Mouse (Mus musculus) testis, adult 2 months (tissue): ENCODE measurements around the gene I0C0044D17Rik. TPM values are rescaled to one million over a fixed set of nuclear protein-coding genes. Genes with fewer than 3 reads are reported as not detected.

Experiments used
- H3K27ac ChIP-seq: fragments of 200-500 bp; 2 replicates; pipeline ENCODE4 v1.5.1; 2012; ENCODE audit warnings: low read depth, low read length; ENCODE audit not compliant: control insufficient read depth, insufficient read depth
- H3K27me3 ChIP-seq: fragments of 200-500 bp; 2 replicates; pipeline ENCODE4 v1.6.1; 2012; ENCODE audit warnings: mild to moderate bottlenecking, low read length, moderate library complexity; ENCODE audit not compliant: control insufficient read depth, insufficient read depth
- H3K36me3 ChIP-seq: fragments of 200-500 bp; 2 replicates; pipeline ENCODE4 v1.6.1; 2012; ENCODE audit warnings: mild to moderate bottlenecking, low read length; ENCODE audit not compliant: control insufficient read depth, insufficient read depth
- H3K4me1 ChIP-seq: fragments of 200-500 bp; 2 replicates; pipeline ENCODE4 v1.6.1; 2012; ENCODE audit warnings: low read length; ENCODE audit not compliant: control insufficient read depth, insufficient read depth
- H3K4me3 ChIP-seq: fragments of 200-500 bp; 2 replicates; pipeline ENCODE4 v1.5.1; 2012; ENCODE audit warnings: low read depth, mild to moderate bottlenecking, low read length, moderate library complexity, mixed read lengths; ENCODE audit not compliant: control insufficient read depth
- CTCF ChIP-seq: fragments of 200-500 bp; IDR thresholded peaks from 2 replicates; pipeline ENCODE4 v1.5.1; 2012; ENCODE audit warnings: low read depth, mild to moderate bottlenecking, inconsistent platforms, low read length, moderate library complexity; ENCODE audit not compliant: control insufficient read depth, insufficient read depth, insufficient replicate concordance
- POLR2A ChIP-seq: fragments of 200-500 bp; IDR thresholded peaks from 2 replicates; pipeline ENCODE4 v1.6.1; 2012; ENCODE audit warnings: low read depth, mild to moderate bottlenecking, inconsistent platforms, low read length, moderate library complexity; ENCODE audit not compliant: control insufficient read depth
- polyA plus RNA-seq: library from polyadenylated mRNA; depleted of rRNA; stranded (reverse); fragments of >200 nt; gene quantifications from 2 replicates; pipeline ENCODE4 v1.2.3, GENCODE M21; 2012

The I0C0044D17Rik gene
- polyA plus RNA-seq, 1 experiment, result not detected

GRCm38 (mm10) chr4:98840526-98840925, 16.9 kb upstream of the I0C0044D17Rik start:
- Histone ChIP-seq H3K4me3 (no peak overlapping the region), H3K36me3 (no peaks in the 10 kb centered on the region), H3K4me1 (no peaks in the 10 kb centered on the region), H3K27me3 (no peaks in the 10 kb centered on the region), H3K27ac (no peak overlapping the region)
- TF ChIP-seq CTCF, result no peak
- no peak for TF ChIP-seq POLR2A

GRCm38 (mm10) chr4:98838913-98839312, 15.3 kb upstream of the I0C0044D17Rik start:
- Histone ChIP-seq H3K27me3 (no peaks in the 10 kb centered on the region), H3K36me3 (no peaks in the 10 kb centered on the region), H3K4me3 (no peak overlapping the region), H3K4me1 (no peaks in the 10 kb centered on the region), H3K27ac (no peak overlapping the region)
- TF ChIP-seq CTCF (no peak), POLR2A (no peak)

GRCm38 (mm10) chr4:98837715-98838505, 14.3 kb upstream of the I0C0044D17Rik start:
- H3K27ac ChIP-seq, result no peak overlapping the region
- H3K36me3 ChIP-seq, result no peaks in the 10 kb centered on the region
- H3K4me1 ChIP-seq, result no peaks in the 10 kb centered on the region
- TF ChIP-seq POLR2A (no peak), CTCF (no peak)
- H3K27me3 ChIP-seq, result no peaks in the 10 kb centered on the region
- no peak overlapping the region for H3K4me3 ChIP-seq

- H3K4me1 ChIP-seq, result no peaks in the 10 kb centered on the region
- no peaks in the 10 kb centered on the region for H3K36me3 ChIP-seq
- no peak overlapping the region for H3K4me3 ChIP-seq
- TF ChIP-seq POLR2A (no peak), CTCF (no peak)
- H3K27me3 ChIP-seq, result no peaks in the 10 kb centered on the region
- H3K27ac ChIP-seq, result no peak overlapping the region
Measured at GRCm38 (mm10) chr4:98836519-98836918, 12.9 kb upstream of the I0C0044D17Rik start.

GRCm38 (mm10) chr4:98834782-98835181, 11.1 kb upstream of the I0C0044D17Rik start:
- Histone ChIP-seq H3K4me3 (no peak overlapping the region), H3K27ac (no peak overlapping the region), H3K4me1 (no peaks in the 10 kb centered on the region), H3K36me3 (no peaks in the 10 kb centered on the region), H3K27me3 (no peaks in the 10 kb centered on the region)
- no peak for TF ChIP-seq CTCF
- TF ChIP-seq POLR2A, result no peak

GRCm38 (mm10) chr4:98831726-98832125, 8.1 kb upstream of the I0C0044D17Rik start:
- H3K27me3 ChIP-seq, result no peaks in the 10 kb centered on the region
- no peaks in the 10 kb centered on the region for H3K4me1 ChIP-seq
- H3K36me3 ChIP-seq, result no peaks in the 10 kb centered on the region
- H3K4me3 ChIP-seq, result no peak overlapping the region
- TF ChIP-seq POLR2A (no peak), CTCF (no peak)
- no peak overlapping the region for H3K27ac ChIP-seq

- Histone ChIP-seq H3K4me1 (no peaks in the 10 kb centered on the region), H3K27me3 (no peaks in the 10 kb centered on the region), H3K27ac (no peak overlapping the region), H3K4me3 (no peak overlapping the region), H3K36me3 (no peaks in the 10 kb centered on the region)
- TF ChIP-seq POLR2A, result no peak
- TF ChIP-seq CTCF, result no peak
Measured at GRCm38 (mm10) chr4:98826701-98827100, 3.1 kb upstream of the I0C0044D17Rik start.
